1 mouse cellular context compared by ENCODE assay signal in genomic region chr11:114666786-114667185, GRCm38 (mm10).
A peak's percentile ranks its signal among the peaks of the same experiment; 100 is the strongest.
TF ChIP-seq lines count a peak whose summit lies in the region.

No protein-coding gene starts in this region.

TF ChIP-seq in MEL, 35 proteins besides CTCF, POLR2A, EP300 and RAD21 (continued from another document):
- TF ChIP-seq CHD2 (IDR thresholded peaks at IDR 0.05; ENCODE audit: low read length) = 0 out of 2 replicates have a peak, but pooled peaks have one; percentile 13
